Mouse (Mus musculus): ENCODE results near the gene Tpp2.

- TF ChIP-seq GATA1 (IDR thresholded peaks at IDR 0.05; ENCODE audit: borderline replicate concordance, low read length) (no peak), FLI1 (IDR thresholded peaks at IDR 0.05; ENCODE audit: low read length) (no peak)
Measured at GRCm38 (mm10) chr1:43964381-43964780, 30.9 kb downstream of the Tpp2 start.

Data from megakaryocyte, embryonic 14.5 days (primary cell).